Mouse (Mus musculus) lung, postnatal 14 days (tissue): ENCODE data around the gene Vps13c.

Experiments
- DNase-seq: peaks from one replicate; pipeline ENCODE4 v3.0.0; 2021

The Vps13c gene

GRCm38 (mm10) chr9:68022311-68023043 is 182.3 kb downstream of the Vps13c start:
- DNase-seq = peak; percentile 17

- DNase-seq = no peak
These were observed 188.4 kb downstream of the Vps13c start for GRCm38 (mm10) chr9:68028631-68029030.

DNA sequence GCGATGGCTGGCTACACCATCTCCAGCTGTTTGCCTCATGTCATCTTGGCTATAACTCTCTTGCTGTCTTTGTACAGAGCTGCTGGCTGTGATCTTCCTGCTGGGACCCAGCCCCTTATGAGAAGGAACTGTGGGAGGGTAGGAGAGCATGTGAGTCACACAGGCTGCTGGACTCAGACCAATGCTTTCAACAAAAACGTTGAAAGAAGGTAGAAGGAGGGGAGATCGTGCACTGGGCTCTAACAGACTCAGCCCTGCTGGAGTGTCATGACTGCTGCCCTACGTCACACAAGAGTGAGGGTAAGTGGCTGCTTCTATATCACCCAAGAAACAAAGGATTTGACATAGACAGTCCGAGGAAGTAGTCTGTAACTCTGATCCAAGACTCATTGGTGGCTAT is 193.6 kb downstream of the Vps13c start:
- peak; percentile 19 for DNase-seq
